Mouse (Mus musculus) liver, embryonic 11.5 days (tissue): ENCODE results near the gene Il1b. TPM values are rescaled to one million over a fixed set of nuclear protein-coding genes. Genes with fewer than 3 reads are reported as not detected.

ENCODE experiments used
- ATAC-seq: fragments of 200-750 bp; cut with Nextera tagmentation; replicated peaks from 2 replicates; pipeline ENCODE4 v1.8.0; 2017; ENCODE audit warnings: moderate number of reproducible peaks, mild to moderate bottlenecking, moderate TSS enrichment, moderate library complexity; ENCODE audit not compliant: low FRiP score
- DNase-seq: peaks from one replicate; pipeline ENCODE4 v3.0.0-alpha.2; 2017; ENCODE audit warnings: low spot score
- H3K27ac ChIP-seq: fragments of 300-500 bp; sonication (generic); 2 replicates; pipeline ENCODE4 v1.5.1; 2014; ENCODE audit warnings: mild to moderate bottlenecking, low read depth, low read length, control low read depth
- H3K27me3 ChIP-seq: fragments of 300-500 bp; sonication (generic); replicated peaks from 2 replicates; pipeline ENCODE4 v1.6.1; 2014; ENCODE audit warnings: low read length, mixed read lengths; ENCODE audit not compliant: control insufficient read depth, insufficient read depth
- H3K36me3 ChIP-seq: fragments of 300-500 bp; sonication (generic); 2 replicates; pipeline ENCODE4 v1.6.1; 2014; ENCODE audit warnings: mild to moderate bottlenecking, low read length, moderate library complexity, mixed read lengths; ENCODE audit not compliant: control insufficient read depth, insufficient read depth
- H3K4me1 ChIP-seq: fragments of 300-500 bp; sonication (generic); replicated peaks from 2 replicates; pipeline ENCODE4 v1.6.1; 2014; ENCODE audit warnings: low read length, mixed read lengths; ENCODE audit not compliant: control insufficient read depth, insufficient read depth
- H3K4me2 ChIP-seq: fragments of 300-500 bp; sonication (generic); 2 replicates; pipeline ENCODE4 v1.6.1; 2014; ENCODE audit warnings: mild to moderate bottlenecking, control low read depth, moderate library complexity
- H3K4me3 ChIP-seq: fragments of 300-500 bp; sonication (generic); 2 replicates; pipeline ENCODE4 v1.5.1; 2014; ENCODE audit warnings: low read depth, low read length, control low read depth
- H3K9ac ChIP-seq: fragments of 300-500 bp; sonication (generic); 2 replicates; pipeline ENCODE4 v1.6.1; 2014; ENCODE audit warnings: low read depth, low read length, control low read depth
- H3K9me3 ChIP-seq: fragments of 300-500 bp; sonication (generic); 2 replicates; pipeline ENCODE4 v1.6.1; 2016; ENCODE audit warnings: low read length, inconsistent platforms, mixed read lengths; ENCODE audit not compliant: control insufficient read depth
- WGBS: fragments of 180-500 bp; shearing (Covaris S2); extraction: QIAGEN DNeasy Blood & Tissue Kit; methylation state at CpG from one replicate; pipeline ENCODE4 v1.1.7; 2014; 5-methylcytosine and 5-hydroxymethylcytosine counted together
- polyA plus RNA-seq: library from polyadenylated mRNA; unstranded; fragments of >200 nt; fragmentation: Nextera tagmentation; extraction: Ambion mirVana; gene quantifications from 2 replicates; pipeline ENCODE4 v1.2.1, GENCODE M21; 2014

The Il1b gene
- polyA plus RNA-seq, 1 experiment from 2014 or later = 0.25 TPM

GRCm38 (mm10) chr2:129403786-129404185 lies 32.8 kb upstream of the Il1b start:
- no peaks in the 10 kb centered on the region for H3K27me3 ChIP-seq
- no peaks in the 10 kb centered on the region for H3K9me3 ChIP-seq
- H3K4me3 ChIP-seq = no peak overlapping the region
- ATAC-seq = no peak
- H3K9ac ChIP-seq = no peak overlapping the region
- 81% methylated on average over 2 of the region's 2 CpGs for WGBS
- no peak overlapping the region for H3K4me2 ChIP-seq
- H3K4me1 ChIP-seq = 0 out of 2 replicates have a peak, but pooled peaks cover 3% of the 10 kb centered on the region
- DNase-seq = no peak
- H3K27ac ChIP-seq = no peak overlapping the region
- H3K36me3 ChIP-seq = no peaks in the 10 kb centered on the region

GRCm38 (mm10) chr2:129402330-129402729 lies 31.4 kb upstream of the Il1b start:
- Histone ChIP-seq H3K36me3 (no peaks in the 10 kb centered on the region), H3K9ac (no peak overlapping the region), H3K9me3 (no peaks in the 10 kb centered on the region), H3K4me3 (no peak overlapping the region), H3K4me2 (no peak overlapping the region), H3K27ac (no peak overlapping the region), H3K27me3 (no peaks in the 10 kb centered on the region), H3K4me1 (no peaks in the 10 kb centered on the region)
- DNase-seq = no peak
- WGBS = 64% methylated on average over 3 of the region's 3 CpGs
- no peak for ATAC-seq

- Histone ChIP-seq H3K9ac (no peak overlapping the region), H3K36me3 (no peaks in the 10 kb centered on the region), H3K4me3 (no peak overlapping the region), H3K27ac (no peak overlapping the region), H3K4me1 (no peaks in the 10 kb centered on the region), H3K27me3 (no peaks in the 10 kb centered on the region), H3K4me2 (no peak overlapping the region), H3K9me3 (no peaks in the 10 kb centered on the region)
- no peak for ATAC-seq
- DNase-seq = no peak
- WGBS = 74% methylated on average over 5 of the region's 5 CpGs
These were observed 30.9 kb upstream of the Il1b start for GRCm38 (mm10) chr2:129401803-129402202.

- H3K4me2 ChIP-seq = no peak overlapping the region
- WGBS = 68% methylated on average over 3 of the region's 3 CpGs
- H3K9ac ChIP-seq = no peak overlapping the region
- H3K27ac ChIP-seq = no peak overlapping the region
- H3K36me3 ChIP-seq = no peaks in the 10 kb centered on the region
- H3K27me3 ChIP-seq = no peaks in the 10 kb centered on the region
- ATAC-seq = no peak
- DNase-seq = no peak
- H3K9me3 ChIP-seq = no peaks in the 10 kb centered on the region
- H3K4me1 ChIP-seq = no peaks in the 10 kb centered on the region
- H3K4me3 ChIP-seq = no peak overlapping the region
These were observed 27.2 kb upstream of the Il1b start for GRCm38 (mm10) chr2:129398176-129398575.

- WGBS = 35% methylated on average over 6 of the region's 6 CpGs
These were observed 22.6 kb upstream of the Il1b start for GRCm38 (mm10) chr2:129393524-129393923.

GRCm38 (mm10) chr2:129390161-129390560 lies 19.2 kb upstream of the Il1b start:
- ATAC-seq = no peak

More at GRCm38 (mm10) chr2:129393524-129393923, 22.6 kb upstream of the Il1b start:
- Histone ChIP-seq H3K9ac (no peak overlapping the region), H3K27ac (no peak overlapping the region), H3K9me3 (no peaks in the 10 kb centered on the region), H3K27me3 (no peaks in the 10 kb centered on the region), H3K4me1 (no peaks in the 10 kb centered on the region), H3K36me3 (no peaks in the 10 kb centered on the region), H3K4me2 (no peak overlapping the region), H3K4me3 (no peak overlapping the region)
- DNase-seq (no peak), ATAC-seq (no peak)

GRCm38 (mm10) chr2:129389323-129389722 lies 18.4 kb upstream of the Il1b start:
- WGBS = 79% methylated on average over 2 of the region's 2 CpGs
- ATAC-seq (no peak), DNase-seq (no peak)
- no peaks in the 10 kb centered on the region for H3K36me3 ChIP-seq
- H3K9me3 ChIP-seq = no peaks in the 10 kb centered on the region
- H3K4me1 ChIP-seq = no peaks in the 10 kb centered on the region
- no peak overlapping the region for H3K9ac ChIP-seq
- H3K27me3 ChIP-seq = no peaks in the 10 kb centered on the region
- H3K27ac ChIP-seq = no peak overlapping the region
- H3K4me2 ChIP-seq = no peak overlapping the region
- no peak overlapping the region for H3K4me3 ChIP-seq

More at GRCm38 (mm10) chr2:129390161-129390560, 19.2 kb upstream of the Il1b start:
- Histone ChIP-seq H3K27ac (no peak overlapping the region), H3K36me3 (no peaks in the 10 kb centered on the region), H3K27me3 (no peaks in the 10 kb centered on the region), H3K9me3 (no peaks in the 10 kb centered on the region), H3K9ac (no peak overlapping the region), H3K4me1 (no peaks in the 10 kb centered on the region), H3K4me3 (no peak overlapping the region), H3K4me2 (no peak overlapping the region)
- DNase-seq = no peak
- WGBS = 72% methylated on average over 5 of the region's 5 CpGs

- H3K9me3 ChIP-seq = no peaks in the 10 kb centered on the region
- H3K4me3 ChIP-seq = no peak overlapping the region
- 76% methylated on average over 3 of the region's 3 CpGs for WGBS
- no peaks in the 10 kb centered on the region for H3K27me3 ChIP-seq
- H3K4me2 ChIP-seq = no peak overlapping the region
- no peak overlapping the region for H3K27ac ChIP-seq
- H3K9ac ChIP-seq = no peak overlapping the region
- H3K36me3 ChIP-seq = no peaks in the 10 kb centered on the region
- DNase-seq = no peak
- no peak for ATAC-seq
- H3K4me1 ChIP-seq = no peaks in the 10 kb centered on the region
These were observed 14.4 kb upstream of the Il1b start for GRCm38 (mm10) chr2:129385331-129385730.

GRCm38 (mm10) chr2:129384272-129384660 lies 13.3 kb upstream of the Il1b start:
- ATAC-seq = no peak
- DNase-seq = no peak
- 79% methylated on average over 8 of the region's 8 CpGs for WGBS
- no peaks in the 10 kb centered on the region for H3K36me3 ChIP-seq
- no peak overlapping the region for H3K4me3 ChIP-seq
- no peaks in the 10 kb centered on the region for H3K9me3 ChIP-seq
- H3K9ac ChIP-seq = no peak overlapping the region
- H3K4me2 ChIP-seq = no peak overlapping the region
- no peaks in the 10 kb centered on the region for H3K4me1 ChIP-seq
- H3K27me3 ChIP-seq = no peaks in the 10 kb centered on the region
- H3K27ac ChIP-seq = no peak overlapping the region
